Mouse (Mus musculus) hindbrain, postnatal 0 days (tissue): ENCODE results near the gene Krt87. TPM values are rescaled to one million over a fixed set of nuclear protein-coding genes. Genes with fewer than 3 reads are reported as not detected.

Source experiments
- ATAC-seq: fragments of 200-750 bp; cut with Nextera tagmentation; 2 replicates; pipeline ENCODE4 v1.8.0; 2017; ENCODE audit warnings: mild to moderate bottlenecking, moderate TSS enrichment, moderate library complexity
- DNase-seq: peaks from one replicate; pipeline ENCODE4 v3.0.0-alpha.2; 2015; ENCODE audit warnings: low spot score
- H3K27ac ChIP-seq: fragments of 300-500 bp; sonication (generic); 2 replicates; pipeline ENCODE4 v1.5.1; 2014; ENCODE audit warnings: mild to moderate bottlenecking
- H3K27me3 ChIP-seq: fragments of 300-500 bp; sonication (generic); 2 replicates; pipeline ENCODE4 v1.6.1; 2014; ENCODE audit warnings: low read length, mixed read lengths; ENCODE audit not compliant: insufficient read depth
- H3K36me3 ChIP-seq: fragments of 300-500 bp; sonication (generic); 2 replicates; pipeline ENCODE4 v1.6.1; 2014; ENCODE audit warnings: low read length, mixed read lengths; ENCODE audit not compliant: insufficient read depth
- H3K4me1 ChIP-seq: fragments of 300-500 bp; sonication (generic); 2 replicates; pipeline ENCODE4 v1.6.1; 2014; ENCODE audit warnings: antibody characterized with exemption, low read length, mixed read lengths; ENCODE audit not compliant: insufficient read depth
- H3K4me2 ChIP-seq: fragments of 300-500 bp; sonication (generic); 2 replicates; pipeline ENCODE4 v1.6.1; 2014; ENCODE audit warnings: low read depth, mild to moderate bottlenecking, low read length, moderate library complexity, mixed read lengths
- H3K4me3 ChIP-seq: fragments of 300-500 bp; sonication (generic); 2 replicates; pipeline ENCODE4 v1.5.1; 2014; ENCODE audit warnings: low read length
- H3K9ac ChIP-seq: fragments of 300-500 bp; sonication (generic); replicated peaks from 2 replicates; pipeline ENCODE4 v1.6.1; 2014; ENCODE audit warnings: mild to moderate bottlenecking, low read length, moderate library complexity, mixed read lengths
- H3K9me3 ChIP-seq: fragments of 300-500 bp; sonication (generic); 2 replicates; pipeline ENCODE4 v1.6.1; 2016; ENCODE audit warnings: low read length, mixed read lengths
- CTCF ChIP-seq: IDR thresholded peaks from 2 replicates; pipeline ENCODE4 v1.5.1; 2016; ENCODE audit warnings: antibody characterized with exemption, control low read depth, low read depth
- WGBS: fragments of 180-500 bp; shearing (Covaris S2); extraction: QIAGEN DNeasy Blood & Tissue Kit; methylation state at CpG from one replicate; pipeline ENCODE4 v1.1.7; 2014; 5-methylcytosine and 5-hydroxymethylcytosine counted together
- polyA plus RNA-seq: library from polyadenylated mRNA; unstranded; fragments of >200 nt; fragmentation: Nextera tagmentation; extraction: Ambion mirVana; gene quantifications from 2 replicates; pipeline ENCODE4 v1.2.1, GENCODE M21; 2015
- total RNA-seq: library from RNA; depleted of rRNA; stranded (reverse); fragments of >200 nt; gene quantifications from 2 replicates; pipeline ENCODE4 v1.2.3, GENCODE M21; 2014

Krt87 gene
- total and polyA plus RNA-seq, 2 experiments from 2014 or later, result 0.69 to 1.5 TPM

DNA sequence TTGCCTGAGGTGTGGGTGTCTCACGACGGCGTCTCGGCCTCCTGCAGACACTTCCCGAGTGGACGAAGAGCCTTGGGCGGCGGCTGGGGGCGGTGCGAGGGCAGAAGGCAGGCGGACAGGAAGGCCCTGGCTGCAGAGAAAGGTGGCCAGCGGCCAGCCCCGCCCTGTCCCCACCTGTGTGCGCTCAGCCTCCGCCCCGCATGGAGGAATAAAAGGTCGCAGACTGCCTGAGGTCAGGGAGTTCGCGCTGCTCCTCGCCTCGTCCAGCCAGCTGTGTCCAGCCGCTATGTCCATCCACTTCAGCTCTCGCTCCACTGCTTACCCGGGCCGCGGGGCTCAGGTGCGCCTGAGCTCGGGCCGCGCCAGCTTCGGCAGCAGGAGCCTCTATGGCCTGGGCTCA, 26.4 kb downstream of the Krt87 start:
- DNase-seq, result no peak
- H3K36me3 ChIP-seq, result no peaks in the 10 kb centered on the region
- no peak overlapping the region for H3K9ac ChIP-seq
- no peak for TF ChIP-seq CTCF
- no peak overlapping the region for H3K4me2 ChIP-seq
- H3K4me3 ChIP-seq, result no peak overlapping the region
- no peak overlapping the region for H3K27ac ChIP-seq
- 0 out of 2 replicates have a peak, but pooled peaks cover 3% of the 10 kb centered on the region for H3K4me1 ChIP-seq
- H3K27me3 ChIP-seq, result 0 out of 2 replicates have a peak, but pooled peaks cover 5% of the 10 kb centered on the region
- no peak for ATAC-seq
- H3K9me3 ChIP-seq, result no peaks in the 10 kb centered on the region
- WGBS, result 23% methylated on average over 31 of the region's 31 CpGs

DNA sequence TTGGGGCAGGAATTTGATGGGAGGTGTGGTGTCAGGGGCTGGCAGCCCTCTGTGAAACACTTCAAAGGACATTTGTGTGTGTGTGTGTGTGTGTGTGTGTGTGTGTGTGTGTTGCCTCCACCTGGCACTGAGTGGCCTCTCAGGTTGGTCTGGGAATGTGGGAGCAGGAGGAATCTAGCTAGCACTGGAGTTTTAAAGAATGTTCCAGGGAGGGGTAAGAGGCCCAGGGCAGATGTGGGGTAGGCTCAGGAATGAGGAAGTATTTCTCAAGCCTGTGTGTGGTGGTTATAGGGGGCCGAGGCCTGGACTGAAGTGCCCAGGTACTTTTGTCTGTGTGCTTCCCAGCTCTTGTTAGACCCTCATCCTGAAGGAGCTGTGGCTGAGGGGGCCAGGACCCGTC, 27.8 kb downstream of the Krt87 start, which contains the start of gene Krt7:
Gene Krt7 (plus strand): TSS at position 269 of the 400 bp plus-strand sequence.
- no peak for DNase-seq
- ATAC-seq, result no peak
- no peak for TF ChIP-seq CTCF
- H3K27ac ChIP-seq, result no peak within 1 kb of the TSS
- 0 out of 2 replicates have a peak, but pooled peaks cover 3% of the 10 kb centered on the region for H3K4me1 ChIP-seq
- H3K9ac ChIP-seq, result no peak within 1 kb of the TSS
- H3K36me3 ChIP-seq, result no peaks in the 10 kb centered on the region
- H3K27me3 ChIP-seq, result 0 out of 2 replicates have a peak, but pooled peaks cover 5% of the 10 kb centered on the region
- WGBS, result 59% methylated on average over 2 of the region's 2 CpGs
- H3K4me2 ChIP-seq, result no peak within 1 kb of the TSS
- H3K9me3 ChIP-seq, result no peaks in the 10 kb centered on the region
- no peak within 1 kb of the TSS for H3K4me3 ChIP-seq

DNA sequence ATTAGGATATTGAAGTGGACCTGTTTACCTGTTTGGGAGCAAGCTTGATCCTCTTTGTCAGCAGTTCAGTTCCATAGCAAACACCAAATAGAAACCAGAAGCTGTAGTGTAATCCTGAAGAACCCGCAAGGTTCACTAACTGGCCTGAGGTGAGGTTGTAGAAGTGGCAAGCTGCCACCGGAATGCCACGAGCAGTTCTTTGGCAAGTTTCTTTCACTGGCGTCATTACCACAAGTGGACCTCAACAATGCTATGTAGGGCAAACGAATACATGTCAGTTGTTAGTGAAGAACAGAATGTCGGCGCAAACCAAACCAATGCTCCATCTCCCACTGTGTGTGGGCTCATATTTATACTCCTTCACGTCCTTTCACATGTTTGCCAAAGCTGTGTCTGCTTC, 40.3 kb downstream of the Krt87 start:
- Histone ChIP-seq H3K36me3 (no peaks in the 10 kb centered on the region), H3K27me3 (no peaks in the 10 kb centered on the region), H3K9me3 (no peaks in the 10 kb centered on the region), H3K9ac (no peak overlapping the region), H3K4me2 (no peak overlapping the region), H3K27ac (no peak overlapping the region), H3K4me3 (no peak overlapping the region), H3K4me1 (0 out of 2 replicates have a peak, but pooled peaks cover 3% of the 10 kb centered on the region)
- DNase-seq, result no peak
- WGBS, result 78% methylated on average over 8 of the region's 8 CpGs
- no peak for TF ChIP-seq CTCF
- ATAC-seq, result no peak

DNA sequence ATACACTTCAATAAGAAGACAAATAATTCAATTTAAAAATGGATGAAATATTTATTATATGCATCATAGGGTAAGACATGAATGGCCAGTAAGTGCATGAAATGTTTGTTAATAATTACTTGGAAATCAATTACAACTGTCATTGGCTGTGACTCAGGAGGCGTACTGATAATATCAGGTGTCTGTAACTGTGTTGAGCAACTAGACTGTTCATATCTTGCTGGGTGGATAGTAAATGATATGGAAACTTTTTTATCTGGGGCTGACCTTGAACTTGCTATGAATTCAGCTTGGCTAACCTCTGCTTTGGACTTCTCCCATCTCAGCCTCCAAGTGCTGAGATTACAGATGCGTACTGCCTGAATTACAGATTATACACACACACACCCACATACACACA, 40.9 kb downstream of the Krt87 start:
- no peak overlapping the region for H3K4me3 ChIP-seq
- H3K36me3 ChIP-seq, result no peaks in the 10 kb centered on the region
- no peaks in the 10 kb centered on the region for H3K27me3 ChIP-seq
- H3K4me2 ChIP-seq, result no peak overlapping the region
- no peak for DNase-seq
- ATAC-seq, result no peak
- no peaks in the 10 kb centered on the region for H3K9me3 ChIP-seq
- 0 out of 2 replicates have a peak, but pooled peaks cover 3% of the 10 kb centered on the region for H3K4me1 ChIP-seq
- no peak overlapping the region for H3K9ac ChIP-seq
- TF ChIP-seq CTCF, result no peak
- no peak overlapping the region for H3K27ac ChIP-seq
- WGBS, result 90% methylated on average over 2 of the region's 2 CpGs

DNA sequence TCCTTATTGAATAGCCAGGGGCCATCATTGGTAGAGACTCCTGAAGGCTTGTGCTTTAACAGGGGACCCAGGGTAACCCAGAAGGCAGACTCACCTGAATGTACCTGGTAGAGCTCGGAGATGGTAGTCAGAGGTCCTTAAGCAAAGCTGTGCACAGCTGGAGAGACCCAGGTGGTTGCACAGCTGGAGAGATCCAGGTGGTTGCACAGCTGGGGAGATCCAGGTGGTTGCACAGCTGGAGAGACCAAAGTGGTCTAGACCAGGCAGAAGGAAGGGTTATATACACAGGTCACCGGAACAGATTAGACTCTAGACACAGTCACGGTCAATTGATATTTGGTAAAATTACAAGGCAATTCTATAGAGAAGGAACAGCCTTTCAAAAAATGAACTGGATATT, 41.7 kb downstream of the Krt87 start:
- 80% methylated on average over 3 of the region's 3 CpGs for WGBS
- TF ChIP-seq CTCF, result no peak
- Histone ChIP-seq H3K27me3 (no peaks in the 10 kb centered on the region), H3K9me3 (no peaks in the 10 kb centered on the region), H3K4me2 (no peak overlapping the region), H3K27ac (no peak overlapping the region), H3K36me3 (no peaks in the 10 kb centered on the region), H3K9ac (no peak overlapping the region), H3K4me1 (0 out of 2 replicates have a peak, but pooled peaks cover 3% of the 10 kb centered on the region), H3K4me3 (no peak overlapping the region)
- DNase-seq (no peak), ATAC-seq (no peak)

DNA sequence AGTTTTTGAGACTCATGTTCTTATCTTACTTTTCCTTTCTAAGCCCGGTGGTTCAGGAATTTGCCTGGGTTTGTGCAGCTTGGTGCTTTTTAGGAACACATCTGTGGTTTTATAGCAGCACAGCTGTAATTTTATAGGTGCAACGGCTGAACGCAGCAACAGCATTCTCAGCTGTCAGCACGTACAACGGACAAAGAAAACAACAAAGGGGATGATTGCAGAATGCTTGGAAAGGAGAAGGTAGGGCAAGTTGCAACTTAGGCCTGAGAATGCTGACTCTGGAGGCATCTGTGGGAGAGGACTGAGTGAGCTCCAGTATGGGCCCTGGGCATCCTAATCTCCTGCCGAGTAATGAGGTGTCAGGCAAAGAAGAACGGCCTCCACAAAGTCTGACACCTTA, 42.1 kb downstream of the Krt87 start:
- Histone ChIP-seq H3K27me3 (no peaks in the 10 kb centered on the region), H3K4me3 (no peak overlapping the region), H3K9me3 (no peaks in the 10 kb centered on the region), H3K36me3 (no peaks in the 10 kb centered on the region), H3K4me1 (0 out of 2 replicates have a peak, but pooled peaks cover 3% of the 10 kb centered on the region), H3K4me2 (no peak overlapping the region), H3K9ac (no peak overlapping the region), H3K27ac (no peak overlapping the region)
- DNase-seq, result no peak
- TF ChIP-seq CTCF, result no peak
- WGBS, result 76% methylated on average over 7 of the region's 7 CpGs
- ATAC-seq, result no peak

DNA sequence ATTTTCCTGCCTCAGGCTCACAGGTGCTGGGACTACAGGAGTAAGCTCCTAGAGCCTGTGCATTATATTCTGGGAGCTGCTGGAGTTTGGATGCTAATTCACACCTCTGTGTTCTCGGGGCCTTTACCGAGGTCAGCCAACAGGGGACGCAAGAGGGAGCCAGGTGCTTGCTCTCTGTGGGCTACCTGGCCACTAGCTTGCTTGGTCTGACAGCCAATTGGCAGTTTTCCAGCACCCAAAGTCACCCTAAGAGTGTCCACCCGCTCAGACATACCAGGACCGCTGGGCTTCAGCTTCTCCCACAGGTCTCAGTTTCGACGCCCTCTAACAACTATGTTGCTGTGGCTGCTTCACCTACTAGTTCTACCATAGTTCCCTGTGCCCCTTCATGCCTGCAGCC, 43.7 kb downstream of the Krt87 start:
- TF ChIP-seq CTCF, result no peak
- no peak for DNase-seq
- Histone ChIP-seq H3K4me3 (no peak overlapping the region), H3K9ac (no peak overlapping the region), H3K27ac (no peak overlapping the region), H3K9me3 (no peaks in the 10 kb centered on the region), H3K4me1 (0 out of 2 replicates have a peak, but pooled peaks cover 3% of the 10 kb centered on the region), H3K36me3 (no peaks in the 10 kb centered on the region), H3K27me3 (no peaks in the 10 kb centered on the region), H3K4me2 (no peak overlapping the region)
- ATAC-seq, result no peak
- 64% methylated on average over 7 of the region's 7 CpGs for WGBS
